Mouse (Mus musculus): Measurements from ENCODE around the gene Acat1.

GRCm38 (mm10) chr9:53609306-53609967 lies 745 bp downstream of the Acat1 start:
- no peak for TF ChIP-seq CTCF (IDR thresholded peaks at IDR 0.05)
- no peak for TF ChIP-seq EP300 (IDR thresholded peaks at IDR 0.05)

Measured in lung, postnatal 0 days (tissue).